Mouse (Mus musculus): ENCODE results near the gene Ccr3. TPM values are rescaled to one million over a fixed set of nuclear protein-coding genes. Genes with fewer than 3 reads are reported as not detected.
"Not testable (repeated sequence)": the region's sequence is repeated elsewhere in the genome, so short reads cannot be mapped to it uniquely, and the experiment has no call there.

Gene Ccr3
- polyA plus RNA-seq, 1 experiment, result not detected

DNA sequence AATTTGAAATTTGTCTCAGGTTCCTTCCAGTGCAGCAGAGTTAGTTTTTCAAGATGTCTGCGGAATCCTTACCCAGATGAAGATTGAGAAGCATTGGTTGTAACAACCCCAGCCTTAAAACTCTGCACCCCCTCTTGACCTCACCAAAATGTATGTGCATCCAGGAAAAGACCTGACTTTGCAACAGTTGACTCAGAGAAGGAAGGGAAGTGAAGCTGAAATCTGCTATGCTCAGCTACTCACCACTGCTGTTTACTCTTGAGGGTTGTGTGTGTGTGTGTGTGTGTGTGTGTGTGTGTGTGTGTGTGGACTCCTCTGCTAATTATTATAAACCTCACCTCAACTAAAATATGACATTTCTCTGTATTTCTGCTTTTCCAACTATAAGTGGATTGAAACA lies 49.7 kb downstream of the Ccr3 start:
- no peak overlapping the region for H3K4me3 ChIP-seq (ENCODE audit: insufficient read depth, low read length)
- no peak overlapping the region for H3K27ac ChIP-seq (ENCODE audit: insufficient read depth, low read length)
- TF ChIP-seq CTCF (IDR thresholded peaks at IDR 0.05; ENCODE audit: borderline replicate concordance, insufficient read depth, low read length), result no peak
- peaks cover 4% of the 10 kb centered on the region; the same call in 1 of the 2 replicates for H3K4me1 ChIP-seq (ENCODE audit: control insufficient read depth, insufficient read depth, low read length)

DNA sequence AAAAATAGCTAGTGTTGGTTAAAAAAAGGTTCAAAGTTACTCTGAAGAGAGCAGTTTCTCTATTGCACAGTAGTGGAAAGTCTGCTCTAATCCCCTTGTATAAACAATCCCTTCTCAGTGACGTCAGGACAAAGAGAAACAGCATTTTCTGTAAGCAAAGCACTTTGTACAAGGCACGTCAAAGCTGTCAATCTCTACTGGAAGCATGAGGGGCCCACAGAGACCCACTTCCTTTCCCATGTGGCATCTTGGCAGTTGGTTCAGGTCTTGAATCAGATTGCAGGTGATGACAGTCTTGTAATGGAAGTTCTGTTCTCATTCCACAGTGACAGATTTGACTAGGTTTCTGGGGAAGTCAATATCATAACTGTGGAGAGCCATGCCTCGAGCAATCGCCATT lies 58.0 kb downstream of the Ccr3 start:
- H3K4me3 ChIP-seq (ENCODE audit: insufficient read depth, low read length), result no peak overlapping the region
- H3K4me1 ChIP-seq (ENCODE audit: control insufficient read depth, insufficient read depth, low read length), result no peaks in the 10 kb centered on the region
- TF ChIP-seq POLR2A (IDR thresholded peaks at IDR 0.05; ENCODE audit: low read depth, low read length) (no peak), CTCF (IDR thresholded peaks at IDR 0.05; ENCODE audit: borderline replicate concordance, insufficient read depth, low read length) (no peak)
- no peak overlapping the region for H3K27ac ChIP-seq (ENCODE audit: insufficient read depth, low read length)

DNA sequence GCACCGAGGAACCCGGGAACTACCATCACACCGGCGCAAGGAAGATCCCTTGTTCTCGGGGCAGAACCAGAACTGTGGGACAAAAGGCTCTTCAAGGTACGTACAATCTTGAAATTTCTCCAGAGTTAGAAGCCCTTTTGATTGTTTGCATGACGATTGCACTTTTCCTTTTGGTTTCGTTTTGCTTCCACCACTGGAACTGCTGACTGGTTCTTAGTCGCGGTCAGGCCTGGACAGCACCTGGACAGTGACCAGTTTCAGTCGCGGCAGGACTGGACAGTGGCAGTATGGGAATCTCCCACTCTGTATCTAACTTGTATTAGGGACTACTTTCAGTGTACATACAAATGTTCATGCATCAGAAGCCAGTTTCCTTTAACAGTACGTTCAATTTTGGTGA lies 58.7 kb downstream of the Ccr3 start:
- H3K4me1 ChIP-seq (ENCODE audit: control insufficient read depth, insufficient read depth, low read length); H3K4me3 ChIP-seq (ENCODE audit: insufficient read depth, low read length); H3K27ac ChIP-seq (ENCODE audit: insufficient read depth, low read length): not testable (repeated sequence)

Other genes starting within 250 kb of the Ccr3 start
- 0.91 and 4.1 TPM in 2 replicates for gene Cxcr6, start 215.5 kb upstream of the Ccr3 start, polyA plus RNA-seq (2011; ENCODE audit: insufficient read length, low read depth, missing spikeins)
- gene Fyco1, start 170.1 kb upstream of the Ccr3 start, polyA plus RNA-seq (2011; ENCODE audit: insufficient read length, low read depth, missing spikeins), result 25.2 and 29.2 TPM in 2 replicates
- gene Xcr1, start 159.9 kb upstream of the Ccr3 start, polyA plus RNA-seq (2011; ENCODE audit: insufficient read length, low read depth, missing spikeins), result not detected in 2 replicates
- gene Ccr1, start 53.3 kb upstream of the Ccr3 start, polyA plus RNA-seq (2011; ENCODE audit: insufficient read length, low read depth, missing spikeins), result 0.18 TPM in 1 of 2 replicates, not detected in the other
- not detected in 2 replicates for gene Ccr1l1, start 43.6 kb upstream of the Ccr3 start, polyA plus RNA-seq (2011; ENCODE audit: insufficient read length, low read depth, missing spikeins)
- not detected in 2 replicates for gene Ccr2, start 80.0 kb downstream of the Ccr3 start, polyA plus RNA-seq (2011; ENCODE audit: insufficient read length, low read depth, missing spikeins)
- 1.3 and 2.7 TPM in 2 replicates for gene Ccr5, start 99.6 kb downstream of the Ccr3 start, polyA plus RNA-seq (2011; ENCODE audit: insufficient read length, low read depth, missing spikeins)

Measured in embryonic fibroblast, embryonic 13.5 days (primary cell).